Mouse (Mus musculus) mesoderm, embryonic 11.5 days (tissue): Measurements from ENCODE around the gene Coil.
"Not testable (repeated sequence)": the region's sequence is repeated elsewhere in the genome, so short reads cannot be mapped to it uniquely, and the experiment has no call there.

Source experiments
- DNase-seq: peaks from one replicate; pipeline ENCODE4 v3.0.0-alpha.2; 2012; ENCODE audit warnings: low read depth, low spot score

Gene Coil

DNA sequence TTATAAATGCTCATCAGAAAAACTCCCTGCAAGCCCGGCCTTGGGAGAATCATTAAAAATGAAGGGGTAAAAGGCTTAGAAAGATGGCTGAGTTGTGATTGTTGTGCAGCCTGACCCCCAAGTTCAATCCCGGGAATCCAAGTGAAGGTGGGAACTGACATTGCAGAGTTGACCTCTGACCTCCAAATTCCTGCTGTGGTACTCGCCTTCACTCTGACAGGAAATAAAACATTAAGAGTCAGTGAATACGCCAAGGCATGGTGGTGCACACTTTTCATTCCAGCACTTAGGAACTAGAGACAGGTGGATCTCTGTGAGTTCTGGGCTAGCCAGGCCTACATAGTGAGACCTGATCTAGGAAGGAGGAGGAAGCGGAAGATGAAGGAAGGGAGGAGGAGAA lies 35.4 kb downstream of the Coil start:
- DNase-seq: peak; percentile 37

DNA sequence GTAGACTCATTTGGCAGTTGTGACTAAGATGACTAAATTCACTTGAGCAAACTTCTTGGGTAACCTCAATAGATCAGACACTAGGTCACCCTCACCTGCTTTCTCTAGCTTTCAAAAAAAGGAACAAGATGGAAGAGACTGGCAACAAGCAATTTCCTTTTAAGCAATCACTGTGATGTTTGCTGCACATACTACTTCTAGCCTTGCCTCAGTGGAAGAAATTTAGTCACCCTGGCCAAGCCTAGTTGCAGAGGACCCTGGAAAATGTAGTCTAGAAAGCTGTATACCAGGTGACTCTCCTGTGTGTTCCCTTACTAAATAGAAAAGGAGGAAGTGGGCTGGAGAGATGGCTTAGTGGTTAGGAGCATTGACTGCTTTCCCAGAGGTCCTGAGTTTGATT lies 36.4 kb downstream of the Coil start:
- DNase-seq: no peak

DNA sequence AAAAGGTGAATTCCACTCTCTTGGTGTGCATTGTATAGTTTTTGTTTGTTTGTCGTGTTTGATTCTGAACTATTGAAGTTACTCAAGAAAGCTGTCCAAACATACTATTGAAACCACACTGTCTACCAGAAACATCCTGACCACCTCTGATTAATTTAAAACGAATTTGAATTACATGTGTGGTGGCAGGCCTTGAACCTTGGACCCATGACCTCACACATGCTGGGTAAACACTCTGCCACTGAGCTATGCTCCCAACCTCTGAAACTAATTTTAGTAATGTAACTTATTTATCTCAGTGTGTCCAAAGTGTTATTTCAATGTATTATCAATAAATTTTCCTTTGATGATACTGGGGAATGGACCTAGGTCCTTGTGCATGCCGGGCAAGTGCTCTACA lies 37.5 kb downstream of the Coil start:
- DNase-seq: no peak

DNA sequence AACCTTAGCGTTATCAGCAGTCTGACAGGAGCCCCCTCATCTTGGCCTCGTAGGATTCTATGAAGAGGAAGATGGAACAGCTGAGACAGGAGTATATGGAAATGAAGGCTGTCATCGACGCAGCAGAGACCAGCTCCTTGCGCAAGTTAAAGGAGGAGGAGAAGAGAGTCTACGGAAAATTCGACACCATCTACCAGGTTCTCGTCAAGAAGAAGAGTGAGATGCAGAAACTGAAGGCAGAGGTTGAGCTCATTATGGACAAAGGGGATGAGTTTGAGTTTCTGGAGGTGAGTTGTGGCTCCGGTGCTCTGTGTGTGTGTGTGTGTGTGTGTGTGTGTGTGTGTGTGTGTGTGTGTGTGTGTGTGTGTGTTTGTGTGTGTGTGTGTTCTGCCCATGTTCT lies 39.0 kb downstream of the Coil start:
- DNase-seq: no peak

DNA sequence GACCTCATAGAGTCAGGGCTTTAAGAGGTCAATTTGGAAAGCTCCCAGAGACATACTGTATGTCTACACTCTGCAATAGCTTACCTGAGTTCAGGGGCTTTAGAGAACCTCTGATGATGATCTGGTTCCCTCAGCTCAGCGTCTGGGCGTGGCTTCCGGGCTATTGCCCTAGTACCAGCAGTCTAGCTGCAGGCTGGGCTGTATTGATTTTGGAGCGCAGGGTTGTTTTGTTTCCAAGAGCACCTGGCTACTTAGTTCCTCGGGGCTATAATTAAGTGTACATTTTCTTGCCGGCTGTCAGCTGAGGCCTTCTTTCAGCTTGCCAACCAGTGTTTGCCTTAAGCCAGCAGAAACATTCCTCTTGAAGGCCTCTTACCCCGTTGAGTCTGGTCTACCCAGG lies 39.4 kb downstream of the Coil start:
- no peak for DNase-seq

DNA sequence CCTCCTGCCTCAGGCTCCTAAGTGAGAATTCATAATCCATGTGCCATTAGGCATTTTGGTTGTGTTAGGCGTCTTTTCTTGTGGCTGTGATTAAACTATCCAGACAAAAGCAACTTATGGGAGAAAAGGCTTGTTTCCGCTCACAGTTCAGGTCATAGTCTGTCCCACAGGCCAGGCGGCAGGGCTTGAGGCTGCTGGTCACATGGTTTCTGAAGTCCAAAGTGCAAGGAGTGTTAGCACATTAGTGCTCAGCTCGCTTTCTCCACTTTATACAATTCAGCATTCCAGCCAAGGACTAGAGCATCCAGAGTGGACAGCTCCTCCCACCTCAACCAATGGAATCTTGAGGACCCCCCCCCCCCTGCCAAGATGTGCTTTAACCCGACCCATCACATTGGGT lies 42.2 kb downstream of the Coil start:
- no peak for DNase-seq

DNA sequence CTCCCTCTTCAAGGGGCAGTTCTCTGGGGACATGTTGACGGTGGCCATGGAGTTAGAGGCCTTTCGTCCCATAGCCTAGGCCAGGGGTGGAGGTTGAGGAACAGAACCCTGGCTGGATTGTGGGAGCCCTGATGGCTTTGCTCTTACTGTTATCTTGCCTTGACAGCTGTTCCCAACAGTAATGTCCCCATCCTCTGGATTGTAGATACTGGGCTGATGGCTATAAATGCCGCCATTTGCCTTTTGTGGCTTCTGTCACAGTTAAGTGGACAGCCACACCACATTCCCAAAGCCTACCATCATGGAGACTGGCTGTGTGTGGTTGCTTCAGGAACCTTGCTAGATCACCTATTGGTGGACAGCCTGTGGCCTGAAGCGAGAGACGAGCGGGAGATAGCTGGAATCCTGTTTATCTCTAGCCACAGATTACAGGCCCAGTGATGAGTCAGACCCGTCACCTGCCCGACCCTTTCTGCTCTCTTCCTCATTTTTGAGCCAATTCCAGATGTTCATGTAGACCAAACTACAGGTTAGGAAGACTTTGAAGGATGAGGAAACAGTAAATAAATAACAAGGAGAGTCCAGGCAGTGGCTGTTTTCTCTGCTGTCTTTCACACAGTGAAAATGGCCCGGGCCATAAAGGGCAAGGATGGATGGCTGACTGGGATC lies 47.6 kb downstream of the Coil start:
- DNase-seq: no peak

DNA sequence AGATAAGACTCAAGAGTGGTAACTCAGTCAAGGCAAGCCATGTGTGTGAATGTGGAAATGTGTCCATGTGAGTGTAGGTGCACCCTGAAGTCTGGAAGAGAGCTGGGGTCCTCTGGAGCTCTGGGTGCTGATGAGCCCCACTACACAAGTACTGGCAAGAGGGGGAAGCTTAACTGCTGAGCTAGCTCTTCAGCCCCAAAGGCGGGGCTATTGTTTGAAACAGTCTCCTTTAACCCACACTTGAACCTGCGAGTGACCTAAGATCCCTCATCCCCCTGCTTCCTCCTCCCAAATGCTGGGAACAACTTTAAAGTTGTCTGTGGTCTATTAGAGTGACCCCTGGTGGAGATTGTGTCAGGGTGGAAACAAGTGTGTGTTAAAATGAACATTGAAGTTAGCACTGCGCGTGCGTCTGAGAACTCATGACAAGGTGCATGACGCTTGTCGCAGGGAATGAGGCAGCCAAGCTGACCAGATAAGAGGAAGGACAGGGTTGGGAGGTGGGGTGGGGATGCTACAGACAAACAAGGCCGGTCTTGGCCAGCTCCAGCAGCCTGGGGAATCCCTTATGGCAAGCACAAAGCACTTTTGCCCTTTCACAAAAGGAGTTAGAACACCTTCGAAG lies 50.7 kb downstream of the Coil start:
- no peak for DNase-seq

DNA sequence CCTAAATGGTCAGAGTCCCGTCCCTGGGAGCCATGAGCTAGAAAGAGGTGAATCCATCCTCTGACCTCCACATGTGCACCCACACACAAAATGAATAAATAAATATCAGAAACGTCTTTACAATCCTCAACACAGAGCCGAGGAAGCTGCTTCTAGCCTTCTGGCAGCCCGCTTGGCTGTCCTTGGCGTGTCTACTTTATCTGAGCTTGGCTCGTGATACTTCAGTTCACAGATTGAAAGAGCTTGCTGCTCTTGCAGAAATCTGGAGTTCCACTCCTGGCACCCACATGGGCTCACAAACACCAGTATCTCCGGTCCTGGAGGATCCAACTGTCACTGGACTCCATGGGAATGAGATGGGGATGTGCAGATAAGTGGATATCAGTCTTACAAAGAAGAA lies 51.6 kb downstream of the Coil start:
- DNase-seq: no peak

DNA sequence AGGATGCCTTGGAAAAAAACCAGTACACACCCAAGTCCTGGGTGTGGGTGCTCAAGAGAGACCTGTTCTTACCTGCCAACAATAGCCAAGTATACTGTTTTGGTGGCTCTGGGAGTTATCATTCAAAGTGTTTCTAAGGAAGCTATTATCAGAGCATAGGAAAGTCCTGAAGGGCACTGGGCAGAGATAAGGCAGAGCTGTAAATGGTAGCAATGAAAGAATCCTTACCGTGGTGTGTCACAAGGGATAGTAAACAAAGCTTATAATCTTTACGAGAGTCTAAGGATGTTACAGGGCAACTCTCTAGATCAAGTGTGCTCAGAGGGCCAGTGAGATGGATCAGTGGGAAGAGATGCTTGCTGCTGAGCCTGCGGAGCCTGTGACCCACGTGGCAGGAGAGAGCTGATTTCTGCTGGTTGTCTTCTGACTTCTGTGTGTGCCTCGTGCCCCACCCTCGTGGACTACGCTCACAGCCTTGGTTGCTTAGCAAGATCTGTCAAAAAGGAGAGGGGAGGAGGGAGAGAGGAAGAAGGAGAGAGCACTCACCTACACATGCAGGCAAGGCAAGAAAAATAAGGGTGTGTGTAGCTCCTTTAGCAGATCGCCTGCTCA lies 52.2 kb downstream of the Coil start:
- no peak for DNase-seq

DNA sequence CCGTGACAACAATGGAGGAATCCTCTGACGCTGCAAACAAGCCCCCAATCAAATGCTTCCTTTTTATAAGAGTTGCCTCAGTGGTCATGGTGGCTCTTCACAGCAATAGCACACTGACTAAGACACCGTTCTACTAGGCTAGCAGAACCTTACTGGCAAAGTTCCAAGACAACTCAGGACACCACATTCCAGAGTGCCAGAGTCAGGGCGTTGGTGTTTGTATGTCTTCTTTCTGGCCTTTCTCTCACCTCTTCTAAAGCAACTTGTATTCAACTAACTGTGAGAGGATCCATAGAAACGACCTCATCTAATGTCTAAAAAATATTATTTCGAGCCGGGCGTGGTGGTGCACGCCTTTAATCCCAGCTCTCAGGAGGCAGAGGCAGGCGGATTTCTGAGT lies 53.4 kb downstream of the Coil start:
- no peak for DNase-seq

DNA sequence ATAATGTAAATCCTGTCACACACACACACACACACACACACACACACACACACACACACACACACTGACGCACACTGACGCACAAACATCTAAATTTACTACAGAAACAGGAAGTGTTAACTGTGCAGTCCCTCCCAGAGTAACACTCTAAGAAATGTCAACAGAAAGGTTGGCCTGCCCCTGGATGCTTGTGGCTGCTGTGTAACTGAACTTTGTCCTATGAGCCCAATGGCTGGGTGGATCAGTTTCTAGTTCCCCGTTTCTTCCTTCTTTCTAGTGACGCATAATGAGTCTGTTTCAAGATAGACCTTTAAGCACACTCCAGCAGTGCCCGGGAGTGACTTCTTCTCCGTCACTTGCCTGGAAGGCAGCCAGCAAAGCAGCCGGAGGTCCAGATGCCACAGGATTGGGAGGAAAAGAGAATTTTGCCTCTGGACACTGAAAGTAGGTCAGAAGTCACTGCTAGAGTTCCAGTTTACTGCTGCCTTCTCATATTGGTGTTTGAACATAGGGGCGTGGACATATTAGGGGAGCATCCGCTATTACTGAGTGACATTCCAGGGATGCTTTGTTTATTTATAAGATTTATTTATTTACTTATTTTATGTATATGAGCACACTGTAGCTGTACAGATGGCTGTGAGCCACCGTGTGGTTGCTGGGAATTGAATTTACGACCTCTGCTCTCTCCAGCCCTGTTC lies 54.3 kb downstream of the Coil start:
- peak; percentile 26 for DNase-seq

DNA sequence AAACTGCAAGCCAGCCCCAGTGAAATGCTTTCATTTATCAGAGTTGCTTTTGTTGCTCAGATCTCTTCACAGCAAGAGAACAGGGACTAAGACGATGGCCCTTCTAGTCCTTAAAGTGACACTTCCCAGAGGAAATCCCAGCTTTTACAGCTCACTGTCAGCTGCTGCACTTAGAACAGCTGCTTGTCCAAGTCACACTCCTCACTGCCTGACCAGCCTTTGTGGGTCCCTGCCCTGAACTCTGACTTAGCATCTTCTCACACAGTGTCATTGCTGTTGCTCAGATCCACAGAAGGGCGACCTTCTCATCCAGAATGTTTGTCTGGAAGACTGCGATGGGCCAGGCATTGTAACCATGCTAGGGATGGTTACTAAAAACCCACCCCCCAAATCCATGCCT lies 55.6 kb downstream of the Coil start:
- DNase-seq: no peak

DNA sequence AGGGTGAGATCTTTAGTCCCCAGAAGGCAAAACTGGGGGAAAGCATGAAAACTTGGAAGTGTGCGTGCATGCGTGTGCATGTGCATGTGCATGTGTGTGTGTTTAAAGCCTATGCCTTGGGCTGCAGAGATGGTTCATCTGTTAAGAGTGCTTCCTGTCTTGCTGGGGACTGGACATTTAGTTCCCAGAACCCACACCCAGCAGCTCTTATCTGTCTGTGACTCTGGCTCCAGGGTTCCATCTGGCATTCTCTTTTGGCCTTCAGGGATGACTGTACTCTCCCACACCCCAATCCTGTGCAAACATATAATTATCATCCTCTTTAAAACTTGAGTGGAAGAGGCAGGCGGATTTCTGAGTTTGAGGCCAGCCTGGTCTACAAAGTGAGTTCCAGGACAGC lies 56.1 kb downstream of the Coil start:
- no peak for DNase-seq

DNA sequence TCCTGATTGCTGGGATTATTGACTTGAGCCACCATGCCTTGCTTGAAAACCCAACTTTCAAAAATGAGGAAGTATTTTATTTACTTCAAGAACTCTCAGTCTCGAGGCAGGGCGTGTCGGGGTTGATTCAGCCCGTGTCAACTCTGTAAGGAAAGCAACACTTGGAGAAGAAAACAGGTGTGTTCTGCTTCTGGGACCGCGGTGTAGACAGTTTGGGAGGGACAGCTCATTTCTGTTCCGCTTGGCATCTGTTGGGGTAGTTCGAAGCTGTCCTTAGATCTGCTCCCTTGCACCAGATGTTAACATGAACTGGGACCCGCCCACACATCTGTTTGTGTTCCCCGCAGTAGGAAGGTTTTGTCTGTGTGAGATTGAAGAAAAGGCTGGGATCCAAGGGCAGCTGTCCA lies 57.9 kb downstream of the Coil start:
- DNase-seq: no peak

DNA sequence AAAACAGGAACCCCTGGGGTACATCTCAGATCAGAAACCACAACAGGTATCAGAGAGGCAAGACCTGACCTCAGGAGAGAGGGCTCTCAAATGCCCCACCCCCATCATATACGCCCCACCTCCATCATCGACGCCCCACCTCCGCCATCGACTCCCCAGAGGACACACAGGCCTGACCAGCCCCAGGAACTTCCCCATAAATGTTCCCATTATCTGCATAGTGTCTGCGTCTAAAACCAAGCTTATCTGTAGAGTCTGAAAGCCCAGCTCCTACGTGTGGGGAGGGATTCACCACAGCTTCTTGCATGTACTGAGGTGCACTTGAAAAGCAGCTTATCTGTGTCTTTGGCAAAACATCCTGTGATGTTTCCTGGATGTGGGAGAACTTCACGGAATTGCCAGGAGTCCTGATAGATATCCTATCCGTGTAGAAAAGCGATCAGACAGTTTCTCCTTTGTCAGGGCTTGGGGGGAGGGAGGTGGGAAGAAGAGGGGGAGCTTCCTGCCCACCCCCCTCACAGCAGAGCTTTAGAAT lies 58.9 kb downstream of the Coil start:
- no peak for DNase-seq

DNA sequence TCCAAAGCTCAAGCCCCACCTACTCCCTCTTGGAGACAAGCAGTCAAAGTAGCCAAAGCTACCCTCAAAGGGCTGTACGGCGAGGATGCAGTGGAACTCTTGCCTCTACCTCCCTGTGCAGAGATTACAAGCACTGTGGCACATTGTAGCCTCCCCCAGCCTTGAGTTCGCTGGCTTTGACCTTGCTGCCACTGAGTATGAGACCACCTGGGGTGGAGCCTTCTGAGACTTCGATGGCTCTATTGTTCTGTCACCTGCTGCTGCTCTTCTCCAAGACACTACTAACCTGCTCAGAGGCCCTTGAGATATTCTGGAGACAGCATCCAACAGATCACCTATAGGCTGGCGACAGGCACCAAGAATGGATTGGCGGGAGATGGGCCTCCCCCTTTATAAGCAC lies 60.5 kb downstream of the Coil start:
- DNase-seq: no peak

DNA sequence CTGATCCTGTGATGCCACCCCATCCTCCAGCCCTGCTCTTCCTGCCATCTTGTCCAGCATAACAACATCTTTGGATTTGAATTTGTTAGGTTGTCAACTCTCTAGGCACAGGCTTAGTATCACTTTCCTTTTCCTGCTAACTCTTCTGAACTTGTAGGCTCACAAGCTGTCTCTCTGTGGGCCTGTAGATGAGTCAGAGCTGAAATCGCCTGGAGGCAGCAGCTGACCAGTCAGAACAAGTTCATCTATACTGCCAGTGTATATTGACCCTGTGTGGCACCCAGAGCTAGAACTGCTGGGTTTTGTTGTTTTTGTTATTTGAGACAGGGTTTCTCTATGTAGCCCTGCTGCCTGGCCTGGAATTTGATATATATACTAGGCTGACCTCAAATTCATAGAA lies 61.1 kb downstream of the Coil start:
- DNase-seq: no peak

DNA sequence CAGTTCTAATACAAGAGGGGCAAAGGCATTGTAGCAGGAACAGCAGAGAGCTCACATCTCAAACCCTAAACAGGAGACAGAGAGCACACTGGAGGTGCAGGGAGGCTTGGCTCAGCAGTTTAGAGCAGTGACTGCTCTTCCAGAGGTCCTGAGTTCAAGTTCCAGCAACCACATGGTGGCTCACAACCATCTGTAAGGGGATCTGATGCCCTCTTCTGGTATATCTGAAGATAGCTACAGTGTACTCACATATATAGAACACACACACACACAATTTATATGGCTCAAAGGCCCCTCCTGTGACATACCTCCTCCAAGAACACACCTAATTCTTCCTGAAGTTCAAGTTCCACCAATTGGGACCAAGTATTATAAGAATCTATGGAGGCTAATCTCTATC lies 64.5 kb downstream of the Coil start:
- no peak for DNase-seq

DNA sequence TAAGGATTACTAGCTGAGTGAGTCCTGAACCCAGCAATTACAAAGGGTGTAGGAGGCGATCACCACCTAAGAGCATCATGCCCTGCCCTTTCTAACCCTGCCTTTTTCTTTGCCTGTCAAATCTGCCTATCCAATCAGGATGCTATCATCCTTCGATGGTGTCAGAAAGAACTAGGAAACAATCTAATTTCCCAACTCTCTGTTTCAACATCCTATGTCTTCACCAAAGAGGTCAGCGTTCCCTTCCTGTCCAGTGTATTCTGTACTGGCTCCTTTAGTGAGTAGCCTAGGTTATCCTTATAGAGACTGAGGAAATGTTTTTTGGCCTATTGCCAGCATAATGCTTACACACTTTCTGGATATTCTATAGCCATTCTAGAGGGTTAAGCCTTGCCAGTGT lies 65.5 kb downstream of the Coil start:
- DNase-seq: no peak

DNA sequence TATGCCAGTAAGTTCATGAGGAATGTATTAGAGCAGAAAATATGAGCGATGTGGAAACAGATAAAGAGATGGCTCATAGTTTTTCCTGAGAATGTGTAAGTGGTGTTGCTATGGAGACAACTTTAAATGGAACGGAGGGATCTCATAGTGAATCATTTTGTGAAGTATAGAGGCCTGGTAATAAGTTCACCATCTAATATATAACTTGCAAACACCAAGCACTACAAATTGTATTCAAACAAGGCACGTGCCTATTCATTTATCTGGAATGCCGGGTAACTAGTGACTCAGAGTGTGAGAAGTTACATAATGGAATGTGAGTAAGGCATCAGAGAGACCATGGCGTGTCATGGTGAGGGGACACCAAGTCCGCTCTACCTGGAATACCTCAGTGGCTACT lies 68.4 kb downstream of the Coil start:
- DNase-seq: no peak

DNA sequence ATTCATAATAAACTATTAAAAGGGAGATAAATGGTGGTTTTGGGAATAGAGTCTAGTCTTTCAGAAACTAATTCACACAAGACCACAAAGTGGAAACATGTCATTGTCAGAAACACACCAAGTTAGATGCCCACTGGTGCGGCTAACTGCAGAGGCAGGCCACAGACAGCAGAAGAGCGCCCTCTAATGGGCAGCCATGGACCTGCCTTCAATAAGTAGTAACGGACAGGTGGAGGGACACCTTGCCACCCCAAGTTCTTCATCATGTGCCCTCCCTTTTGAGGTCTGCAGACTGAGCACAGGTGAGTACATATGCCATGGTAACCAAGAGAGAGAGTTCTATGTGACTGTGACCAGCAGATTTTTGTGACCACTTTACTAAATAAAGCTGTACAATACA lies 69.3 kb downstream of the Coil start:
- DNase-seq: no peak

DNA sequence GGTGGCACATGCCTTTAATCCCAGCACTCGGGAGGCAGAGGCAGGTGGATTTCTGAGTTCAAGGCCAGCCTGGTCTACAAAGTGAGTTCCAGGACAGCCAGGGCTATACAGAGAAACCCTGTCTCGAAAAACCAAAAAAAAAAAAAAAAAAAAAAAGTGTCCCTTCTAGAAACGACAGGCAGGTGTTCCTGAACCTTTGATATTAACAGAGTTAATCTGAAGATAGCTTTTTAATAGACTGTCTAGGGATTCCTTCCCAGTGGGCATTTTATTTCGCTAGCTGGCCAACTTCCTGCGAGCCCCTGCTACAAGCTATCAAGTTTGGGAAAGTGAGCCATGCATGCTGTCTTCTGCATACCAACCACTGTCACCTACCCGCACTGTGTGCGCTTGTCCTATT lies 71.0 kb downstream of the Coil start:
- not testable (repeated sequence) for DNase-seq
